ENCODE assay signal across 8 mouse cellular contexts in the genomic region with DNA sequence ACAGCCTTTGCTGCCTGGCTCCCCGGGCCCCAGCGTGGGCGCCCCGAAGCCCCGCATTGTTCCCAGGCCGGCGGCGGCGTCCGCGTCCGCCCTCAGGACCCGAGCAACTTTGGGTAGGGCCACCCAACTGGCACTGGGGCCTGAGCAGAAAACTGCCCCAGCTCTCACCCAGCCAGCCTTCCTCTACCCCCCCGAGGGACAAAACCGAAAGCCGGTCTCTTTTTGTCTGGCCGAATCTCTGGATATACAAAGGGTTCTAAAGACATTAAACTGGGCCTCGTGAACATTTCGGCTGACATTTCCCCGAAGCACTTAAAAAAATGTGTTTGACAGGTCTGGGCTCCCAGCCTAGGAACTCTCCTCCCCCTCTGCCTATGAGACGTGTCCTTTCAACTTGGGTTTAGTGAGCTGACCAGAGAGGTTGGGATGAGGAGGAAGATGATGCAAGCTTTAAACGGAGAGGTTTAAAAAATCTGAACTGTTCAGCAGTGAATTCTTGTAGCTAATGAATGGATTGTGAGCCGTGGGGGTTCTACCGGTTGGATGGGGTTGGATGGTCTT. TPM values are rescaled to one million over a fixed set of nuclear protein-coding genes. Genes with fewer than 3 reads are reported as not detected.
DNase-seq lines count a peak whose midpoint lies in the region; ATAC-seq and TF ChIP-seq lines count a peak whose summit lies in the region.

No protein-coding gene starts in this region.

- peak overlapping the region; percentile 95 for H3K9ac ChIP-seq in ES-Bruce4 (ENCODE audit: low read depth, poor library complexity, severe bottlenecking)
- H3K9ac ChIP-seq in lung, embryonic 16.5 days (ENCODE audit: low read length) = peak overlapping the region; percentile 95

- peak overlapping the region; percentile 90 for H3K4me3 ChIP-seq in ES-Bruce4 (ENCODE audit: low read depth, low read length)
- H3K4me3 ChIP-seq in kidney, adult 2 months (ENCODE audit: insufficient read depth, low read depth, low read length) = peak overlapping the region; percentile 95
- peak overlapping the region; percentile 79 for H3K4me3 ChIP-seq in lung, embryonic 16.5 days (ENCODE audit: low read length)

- no peaks in the 10 kb centered on the region for H3K36me3 ChIP-seq in ES-Bruce4 (ENCODE audit: control insufficient read depth, insufficient read depth, low read length, poor library complexity, severe bottlenecking)
- H3K36me3 ChIP-seq in kidney, adult 2 months (ENCODE audit: control insufficient read depth, insufficient read depth, low read length) = no peaks in the 10 kb centered on the region
- no peaks in the 10 kb centered on the region for H3K36me3 ChIP-seq in lung, embryonic 16.5 days (ENCODE audit: control insufficient read depth, insufficient read depth, low read length)

- TF ChIP-seq POLR2A in ES-Bruce4 (IDR thresholded peaks at IDR 0.05; ENCODE audit: insufficient read depth, low read length) = no peak
- TF ChIP-seq POLR2A in kidney, adult 2 months (IDR thresholded peaks at IDR 0.05; ENCODE audit: low read depth, low read length) = no peak

- TF ChIP-seq CTCF in ES-Bruce4 (IDR thresholded peaks at IDR 0.05; ENCODE audit: low read depth, low read length) = no peak
- TF ChIP-seq CTCF in kidney, adult 2 months (conservative IDR thresholded peaks at IDR 0.05; ENCODE audit: insufficient read depth, insufficient read length, low read depth, low read length) = no peak

- H3K4me1 ChIP-seq in ES-Bruce4 (ENCODE audit: control insufficient read depth, insufficient read depth, low read length) = no peaks in the 10 kb centered on the region
- H3K4me1 ChIP-seq in kidney, adult 2 months (ENCODE audit: control insufficient read depth, insufficient read depth, low read length) = peaks cover 17% of the 10 kb centered on the region
- H3K4me1 ChIP-seq in lung, embryonic 16.5 days (replicated peaks; ENCODE audit: control insufficient read depth, insufficient read depth, low read length) = peaks cover 9% of the 10 kb centered on the region; the same call in 1 of the 2 replicates

- intact Hi-C loops in gastrocnemius, postnatal 14 days (cut with DNase I; ENCODE audit: low total_unique reads) = loop anchor here (10.0 kb wide), 1 partner anchor 50 kb away; a partner anchor contains a TSS

- TF ChIP-seq EP300 in ES-Bruce4 (IDR thresholded peaks at IDR 0.05; ENCODE audit: insufficient read depth, low read depth, low read length) = no peak

- H3K4me2 ChIP-seq in lung, embryonic 16.5 days (ENCODE audit: low read depth, low read length) = peak overlapping the region; percentile 63

- peak; percentile 31 for ATAC-seq in lung, embryonic 16.5 days (ENCODE audit: low read depth)

- no peaks in the 10 kb centered on the region for H3K27me3 ChIP-seq in ES-Bruce4 (ENCODE audit: control insufficient read depth, insufficient read depth, low read length, poor library complexity, severe bottlenecking)
- H3K27me3 ChIP-seq in kidney, adult 2 months (replicated peaks; ENCODE audit: control insufficient read depth, insufficient read depth, low read length) = no peaks in the 10 kb centered on the region
- H3K27me3 ChIP-seq in lung, embryonic 16.5 days (ENCODE audit: control insufficient read depth, insufficient read depth, low read depth, low read length) = peaks cover 5% of the 10 kb centered on the region; the same call in 1 of the 2 replicates

- no peak overlapping the region for H3K27ac ChIP-seq in ES-Bruce4 (ENCODE audit: insufficient read depth, low read length)
- H3K27ac ChIP-seq in kidney, adult 2 months (ENCODE audit: insufficient read depth, low read depth, low read length) = peak overlapping the region; percentile 82
- H3K27ac ChIP-seq in lung, embryonic 16.5 days (ENCODE audit: low read length) = peak overlapping the region; percentile 88

- DNase-seq in gastrocnemius, adult 18-20 months (ENCODE audit: low spot score) = peak; percentile 9
- DNase-seq in gastrocnemius, postnatal 14 days = no peak
- peak; percentile 34 for DNase-seq in c-Kit-positive CD71-positive TER-119-positive erythroid progenitor cells, embryonic 14.5 days (ENCODE audit: low spot score)
- peak; percentile 94 for DNase-seq in heart, adult 11 months
- DNase-seq in kidney, adult 2 months = peak; percentile 66
- peak; percentile 3 for DNase-seq in retina, adult 2 months (ENCODE audit: low read depth, low spot score)

- no peaks in the 10 kb centered on the region for H3K9me3 ChIP-seq in ES-Bruce4 (replicated peaks; ENCODE audit: control insufficient read depth, insufficient read depth, low read length, poor library complexity, severe bottlenecking)
- H3K9me3 ChIP-seq in lung, embryonic 16.5 days (ENCODE audit: control insufficient read depth, low read length) = no peaks in the 10 kb centered on the region

- WGBS in kidney, adult 2 months = under 1% methylated on average over 24 of the region's 24 CpGs
- WGBS in lung, embryonic 16.5 days = 1% methylated on average over 24 of the region's 24 CpGs

RNA-seq across cellular contexts. Expression of a gene that starts 1.0 kb away (rescaled TPM):
- 10 to 100 TPM; 21.2 to 22.5 TPM for total RNA-seq in gastrocnemius, adult 18-20 months (2021)
- 10 to 100 TPM; 22.2 to 27.2 TPM for total RNA-seq in gastrocnemius, postnatal 14 days (2021)
- polyA plus RNA-seq in ES-Bruce4 (2011; ENCODE audit: insufficient read depth, insufficient read length, low read depth, missing spikeins) = 80.5 and 85.7 TPM in 2 replicates
- 31.5 and 35.6 TPM in 2 replicates for polyA plus RNA-seq in kidney, adult 2 months (2012; rRNA removed)
- polyA plus RNA-seq in lung, embryonic 16.5 days (2015; fragmentation: Nextera tagmentation; extraction: Ambion mirVana) = 116 and 117 TPM in 2 replicates

RNA-seq across cellular contexts. Expression of a gene that starts 39.1 kb away (rescaled TPM):
- under 1 TPM; 0.40 to 0.50 TPM for total RNA-seq in gastrocnemius, adult 18-20 months (2021)
- 1 to 10 TPM in 1 of 2 experiments, under 1 TPM in 1; 0.74 to 1.1 TPM for total RNA-seq in gastrocnemius, postnatal 14 days (2021)
- not detected in 2 replicates for polyA plus RNA-seq in ES-Bruce4 (2011; ENCODE audit: insufficient read depth, insufficient read length, low read depth, missing spikeins)
- 0.48 and 0.63 TPM in 2 replicates for polyA plus RNA-seq in kidney, adult 2 months (2012; rRNA removed)
- 2.3 and 2.4 TPM in 2 replicates for polyA plus RNA-seq in lung, embryonic 16.5 days (2015; fragmentation: Nextera tagmentation; extraction: Ambion mirVana)

RNA-seq across cellular contexts. Expression of a gene that starts 46.2 kb away (rescaled TPM):
- total RNA-seq in gastrocnemius, adult 18-20 months (2021) = under 1 TPM; 0.12 to 0.23 TPM
- under 1 TPM; 0.40 to 0.62 TPM for total RNA-seq in gastrocnemius, postnatal 14 days (2021)
- polyA plus RNA-seq in ES-Bruce4 (2011; ENCODE audit: insufficient read depth, insufficient read length, low read depth, missing spikeins) = not detected in 2 replicates
- polyA plus RNA-seq in kidney, adult 2 months (2012; rRNA removed) = 0.52 and 0.55 TPM in 2 replicates
- 0.05 and 0.31 TPM in 2 replicates for polyA plus RNA-seq in lung, embryonic 16.5 days (2015; fragmentation: Nextera tagmentation; extraction: Ambion mirVana)

RNA-seq across cellular contexts. Expression of a gene that starts 52.9 kb away (rescaled TPM):
- not detected for total RNA-seq in gastrocnemius, adult 18-20 months (2021)
- not detected for total RNA-seq in gastrocnemius, postnatal 14 days (2021)
- 2.3 TPM in 1 of 2 replicates, not detected in the other for polyA plus RNA-seq in ES-Bruce4 (2011; ENCODE audit: insufficient read depth, insufficient read length, low read depth, missing spikeins)
- polyA plus RNA-seq in kidney, adult 2 months (2012; rRNA removed) = 1.1 and 1.2 TPM in 2 replicates
- 0.23 TPM in 1 of 2 replicates, not detected in the other for polyA plus RNA-seq in lung, embryonic 16.5 days (2015; fragmentation: Nextera tagmentation; extraction: Ambion mirVana)

RNA-seq across cellular contexts. Expression of a gene that starts 53.1 kb away (rescaled TPM):
- 1 to 10 TPM; 2.3 to 3.9 TPM for total RNA-seq in gastrocnemius, adult 18-20 months (2021)
- total RNA-seq in gastrocnemius, postnatal 14 days (2021) = 1 to 10 TPM; 4.1 to 6.2 TPM
- 23.2 and 24.6 TPM in 2 replicates for polyA plus RNA-seq in ES-Bruce4 (2011; ENCODE audit: insufficient read depth, insufficient read length, low read depth, missing spikeins)
- 28.5 and 30.8 TPM in 2 replicates for polyA plus RNA-seq in kidney, adult 2 months (2012; rRNA removed)
- 8.5 and 9.2 TPM in 2 replicates for polyA plus RNA-seq in lung, embryonic 16.5 days (2015; fragmentation: Nextera tagmentation; extraction: Ambion mirVana)
